Mouse (Mus musculus): ENCODE measurements around the gene Duox2.

DNA sequence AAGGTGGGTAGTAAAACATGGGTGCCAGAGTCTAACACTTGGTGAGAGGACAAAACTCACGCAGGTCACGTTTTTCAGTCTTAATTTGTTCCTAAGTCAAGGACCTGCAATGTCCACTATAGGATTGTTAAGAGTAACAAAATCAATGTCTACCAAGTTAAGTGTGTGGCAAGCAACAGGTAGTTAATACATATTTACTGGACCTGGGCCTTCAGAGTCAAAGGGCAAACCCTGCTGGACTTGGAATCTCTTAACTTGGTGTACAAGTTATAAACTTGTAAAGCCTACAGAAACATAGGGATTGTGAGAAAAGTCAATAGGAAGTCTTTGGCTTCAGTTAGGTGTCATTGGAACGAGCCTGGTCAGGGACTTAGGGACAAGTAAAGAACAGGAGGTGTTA lies 26.3 kb upstream of the Duox2 start:
- TF ChIP-seq CTCF (conservative IDR thresholded peaks at IDR 0.05; ENCODE audit: low read length) = no peak
- no peak for TF ChIP-seq NANOG (IDR thresholded peaks at IDR 0.05; ENCODE audit: borderline replicate concordance, low read length)
